Mouse (Mus musculus): ENCODE measurements at regions not wholly inside any gene's neighbourhood (a gene's known extent, or its start where the extent isn't known, plus 50 kb on each side); places are given as distances from the start of the nearest gene placed in this dataset.

- TF ChIP-seq CTCF (IDR thresholded peaks at IDR 0.05; ENCODE audit: borderline replicate concordance, insufficient read depth, low read length) (no peak), POLR2A (IDR thresholded peaks at IDR 0.05; ENCODE audit: low read depth, low read length) (no peak)
These were observed 72.9 kb upstream of the Lmo2 start for GRCm38 (mm10) chr2:103884926-103885325.
